Mouse (Mus musculus): ENCODE measurements around the gene Clec2e.
"Not testable (repeated sequence)": the region's sequence is repeated elsewhere in the genome, so short reads cannot be mapped to it uniquely, and the experiment has no call there.

The Clec2e gene

GRCm38 (mm10) chr6:129100794-129101193 is at the start of gene Clec2e:
Clec2e (minus strand) TSS chr6:129100913.
- DNase-seq (ENCODE audit: low read depth, low spot score), result not testable (repeated sequence)

- DNase-seq (ENCODE audit: low read depth, low spot score), result no peak
Observed at GRCm38 (mm10) chr6:129146812-129147211, 46.1 kb upstream of the Clec2e start.

GRCm38 (mm10) chr6:129132604-129133341 is 32.1 kb upstream of the Clec2e start:
- DNase-seq (ENCODE audit: low read depth, low spot score), result no peak

- DNase-seq (ENCODE audit: low read depth, low spot score), result no peak
Observed at GRCm38 (mm10) chr6:129126861-129127260, 26.1 kb upstream of the Clec2e start.

- not testable (repeated sequence) for DNase-seq (ENCODE audit: low read depth, low spot score)
Observed at GRCm38 (mm10) chr6:129124531-129124930, 23.8 kb upstream of the Clec2e start.

GRCm38 (mm10) chr6:129116223-129116622 is 15.5 kb upstream of the Clec2e start:
- no peak for DNase-seq (ENCODE audit: low read depth, low spot score)

GRCm38 (mm10) chr6:129114237-129114636 is 13.5 kb upstream of the Clec2e start:
- DNase-seq (ENCODE audit: low read depth, low spot score), result not testable (repeated sequence)

- no peak for DNase-seq (ENCODE audit: low read depth, low spot score)
Observed at GRCm38 (mm10) chr6:129113769-129114168, 13.1 kb upstream of the Clec2e start.

GRCm38 (mm10) chr6:129113030-129113673 is 12.4 kb upstream of the Clec2e start:
- DNase-seq (ENCODE audit: low read depth, low spot score), result no peak

- DNase-seq (ENCODE audit: low read depth, low spot score), result no peak
Observed at GRCm38 (mm10) chr6:129112526-129112925, 11.8 kb upstream of the Clec2e start.

GRCm38 (mm10) chr6:129107916-129108315 is 7.2 kb upstream of the Clec2e start:
- no peak for DNase-seq (ENCODE audit: low read depth, low spot score)

- no peak for DNase-seq (ENCODE audit: low read depth, low spot score)
Observed at GRCm38 (mm10) chr6:129102858-129103555, 2.3 kb upstream of the Clec2e start.

- no peak for DNase-seq (ENCODE audit: low read depth, low spot score)
Observed at GRCm38 (mm10) chr6:129101604-129102003, 891 bp upstream of the Clec2e start.

- peak; percentile 82 for DNase-seq (ENCODE audit: low read depth, low spot score)
Observed at GRCm38 (mm10) chr6:129097929-129098328, 2.8 kb downstream of the Clec2e start.

GRCm38 (mm10) chr6:129095166-129095565 is 5.5 kb downstream of the Clec2e start:
- DNase-seq (ENCODE audit: low read depth, low spot score), result peak; percentile 81

- DNase-seq (ENCODE audit: low read depth, low spot score), result not testable (repeated sequence)
Observed at GRCm38 (mm10) chr6:129088596-129088995, 12.1 kb downstream of the Clec2e start.

GRCm38 (mm10) chr6:129088161-129088560 is 12.6 kb downstream of the Clec2e start:
- peak; percentile 64 for DNase-seq (ENCODE audit: low read depth, low spot score)

- not testable (repeated sequence) for DNase-seq (ENCODE audit: low read depth, low spot score)
Observed at GRCm38 (mm10) chr6:129086031-129086430, 14.7 kb downstream of the Clec2e start.

GRCm38 (mm10) chr6:129085098-129085497 is 15.6 kb downstream of the Clec2e start:
- DNase-seq (ENCODE audit: low read depth, low spot score), result no peak

- peak; percentile 60 for DNase-seq (ENCODE audit: low read depth, low spot score)
Observed at GRCm38 (mm10) chr6:129066986-129067385, 33.7 kb downstream of the Clec2e start.

- DNase-seq (ENCODE audit: low read depth, low spot score), result no peak
Observed at GRCm38 (mm10) chr6:129066530-129066929, 34.2 kb downstream of the Clec2e start.

- DNase-seq (ENCODE audit: low read depth, low spot score), result no peak
Observed at GRCm38 (mm10) chr6:129065857-129066256, 34.9 kb downstream of the Clec2e start.

All from 3T3-L1 (cell line).